Comparison of ENCODE assay signal across 8 mouse cellular contexts in the genomic region with DNA sequence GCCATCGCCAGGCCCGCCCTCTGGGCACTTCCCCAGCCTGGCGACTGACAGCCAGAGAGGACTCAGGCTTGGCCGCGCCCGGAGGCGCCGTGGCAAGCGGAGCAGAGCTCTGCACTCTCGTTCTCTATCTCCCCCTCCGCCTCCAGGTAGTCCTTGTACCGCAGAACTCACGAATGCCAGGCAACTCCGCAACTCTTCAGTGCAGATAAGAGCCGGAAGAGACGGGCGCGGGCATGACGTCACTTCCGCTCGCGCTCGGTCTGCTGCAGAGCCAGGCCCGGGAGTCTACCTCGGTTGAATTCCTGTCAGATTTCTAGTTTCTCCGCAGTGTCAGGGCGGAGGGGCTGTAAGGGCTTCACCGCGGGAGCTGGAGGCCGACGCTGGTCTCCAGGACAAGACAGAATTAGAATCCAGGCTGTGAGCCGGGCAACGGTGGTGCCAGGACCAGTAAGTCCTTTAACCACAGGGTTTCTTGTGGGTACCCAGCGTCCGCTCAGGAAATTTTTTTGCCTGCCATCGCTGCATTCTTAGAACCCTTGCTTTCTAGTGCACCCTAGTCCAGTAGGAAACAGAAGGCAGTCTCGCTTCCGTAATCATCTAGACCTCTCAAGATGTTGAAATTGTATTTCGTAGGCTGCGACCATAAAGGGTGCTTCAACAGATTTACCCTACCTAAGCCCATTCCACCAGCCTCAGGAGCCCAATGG. TPM values are rescaled to one million over a fixed set of nuclear protein-coding genes. Genes with fewer than 3 reads are reported as not detected.
DNase-seq lines count a peak whose midpoint lies in the region; ATAC-seq and TF ChIP-seq lines count a peak whose summit lies in the region.

A gene (minus strand): TSS at position 220 of the 707 bp plus-strand sequence.

- H3K4me2 ChIP-seq in forebrain, embryonic 11.5 days (ENCODE audit: low read depth, low read length, severe bottlenecking), result peak within 1 kb of the TSS; percentile 81
- peak within 1 kb of the TSS; percentile 87 for H3K4me2 ChIP-seq in heart, postnatal 0 days (ENCODE audit: low read depth, low read length)
- H3K4me2 ChIP-seq in liver, embryonic 16.5 days (ENCODE audit: low read depth, low read length), result peak within 1 kb of the TSS; percentile 83
- H3K4me2 ChIP-seq in neural tube, embryonic 13.5 days, result peak within 1 kb of the TSS; percentile 80

- peak; percentile 97 for ATAC-seq in forebrain, embryonic 11.5 days (replicated peaks; ENCODE audit: low FRiP score)
- peak; percentile 95 for ATAC-seq in heart, postnatal 0 days (ENCODE audit: insufficient read depth, low read depth)
- peak; percentile 97 for ATAC-seq in liver, embryonic 16.5 days (ENCODE audit: low read depth)
- ATAC-seq in neural tube, embryonic 13.5 days (ENCODE audit: low read depth), result peak; percentile 97

- H3K9ac ChIP-seq in forebrain, embryonic 11.5 days (ENCODE audit: low read length), result peak within 1 kb of the TSS; percentile 87
- H3K9ac ChIP-seq in heart, postnatal 0 days (replicated peaks; ENCODE audit: low read depth, low read length), result peak within 1 kb of the TSS; percentile 75
- H3K9ac ChIP-seq in liver, embryonic 16.5 days (ENCODE audit: low read depth, low read length), result peak within 1 kb of the TSS; percentile 87
- H3K9ac ChIP-seq in neural tube, embryonic 13.5 days, result peak within 1 kb of the TSS; percentile 92

- WGBS in forebrain, embryonic 11.5 days, result 1% methylated on average over 40 of the region's 40 CpGs
- WGBS in heart, postnatal 0 days, result under 1% methylated on average over 40 of the region's 40 CpGs
- WGBS in liver, embryonic 16.5 days (ENCODE audit: insufficient replicate concordance), result under 1% methylated on average over 40 of the region's 40 CpGs
- WGBS in neural tube, embryonic 13.5 days, result 1% methylated on average over 40 of the region's 40 CpGs

- H3K4me3 ChIP-seq in forebrain, embryonic 11.5 days (ENCODE audit: low read depth, low read length), result peak within 1 kb of the TSS; percentile 92
- peak within 1 kb of the TSS; percentile 71 for H3K4me3 ChIP-seq in heart, postnatal 0 days (ENCODE audit: low read depth, low read length)
- H3K4me3 ChIP-seq in liver, embryonic 16.5 days (ENCODE audit: low read depth, low read length), result peak within 1 kb of the TSS; percentile 85
- peak within 1 kb of the TSS; percentile 90 for H3K4me3 ChIP-seq in neural tube, embryonic 13.5 days
- H3K4me3 ChIP-seq in testis, adult 2 months (ENCODE audit: control insufficient read depth, low read depth, low read length), result peak within 1 kb of the TSS; percentile 98

- TF ChIP-seq EP300 in heart, postnatal 0 days (IDR thresholded peaks at IDR 0.05; ENCODE audit: low read depth), result no peak

- peaks cover 2% of the 10 kb centered on the region; the same call in 1 of the 2 replicates for H3K4me1 ChIP-seq in forebrain, embryonic 11.5 days (replicated peaks; ENCODE audit: control insufficient read depth, insufficient read depth, low read length)
- H3K4me1 ChIP-seq in heart, postnatal 0 days (ENCODE audit: control insufficient read depth, insufficient read depth), result peaks cover 4% of the 10 kb centered on the region
- peaks cover 7% of the 10 kb centered on the region for H3K4me1 ChIP-seq in liver, embryonic 16.5 days (ENCODE audit: control insufficient read depth, low read depth, low read length)
- peaks cover 40% of the 10 kb centered on the region for H3K4me1 ChIP-seq in neural tube, embryonic 13.5 days (replicated peaks)
- H3K4me1 ChIP-seq in testis, adult 2 months (ENCODE audit: control insufficient read depth, insufficient read depth, low read length), result no peaks in the 10 kb centered on the region

- H3K27me3 ChIP-seq in forebrain, embryonic 11.5 days (ENCODE audit: control insufficient read depth, insufficient read depth, low read length), result no peaks in the 10 kb centered on the region
- no peaks in the 10 kb centered on the region for H3K27me3 ChIP-seq in heart, postnatal 0 days (ENCODE audit: control insufficient read depth, insufficient read depth, low read length)
- H3K27me3 ChIP-seq in liver, embryonic 16.5 days (ENCODE audit: control insufficient read depth, insufficient read depth, low read depth, low read length), result no peaks in the 10 kb centered on the region
- H3K27me3 ChIP-seq in neural tube, embryonic 13.5 days, result no peaks in the 10 kb centered on the region
- H3K27me3 ChIP-seq in testis, adult 2 months (ENCODE audit: control insufficient read depth, insufficient read depth, low read length), result no peaks in the 10 kb centered on the region

- H3K27ac ChIP-seq in forebrain, embryonic 11.5 days (ENCODE audit: low read depth, low read length), result peak within 1 kb of the TSS; percentile 91
- H3K27ac ChIP-seq in heart, postnatal 0 days (ENCODE audit: low read depth), result peak within 1 kb of the TSS; percentile 91
- H3K27ac ChIP-seq in liver, embryonic 16.5 days (ENCODE audit: low read length), result peak within 1 kb of the TSS; percentile 99
- peak within 1 kb of the TSS; percentile 97 for H3K27ac ChIP-seq in neural tube, embryonic 13.5 days (replicated peaks)
- peak within 1 kb of the TSS; percentile 94 for H3K27ac ChIP-seq in testis, adult 2 months (ENCODE audit: control insufficient read depth, insufficient read depth, low read depth, low read length)

- TF ChIP-seq CTCF in heart, postnatal 0 days (IDR thresholded peaks at IDR 0.05; ENCODE audit: low read depth), result no peak
- no peak for TF ChIP-seq CTCF in testis, adult 2 months (IDR thresholded peaks at IDR 0.05; ENCODE audit: control insufficient read depth, insufficient read depth, insufficient replicate concordance, low read depth, low read length)

- no peaks in the 10 kb centered on the region for H3K9me3 ChIP-seq in forebrain, embryonic 11.5 days (ENCODE audit: control insufficient read depth, low read length)
- H3K9me3 ChIP-seq in heart, postnatal 0 days (replicated peaks; ENCODE audit: control insufficient read depth, low read length), result no peaks in the 10 kb centered on the region
- H3K9me3 ChIP-seq in liver, embryonic 16.5 days (replicated peaks; ENCODE audit: control insufficient read depth, low read length), result no peaks in the 10 kb centered on the region
- no peaks in the 10 kb centered on the region for H3K9me3 ChIP-seq in neural tube, embryonic 13.5 days

- TF ChIP-seq POLR2A in testis, adult 2 months (IDR thresholded peaks at IDR 0.05; ENCODE audit: control insufficient read depth, low read depth, low read length), result peak; percentile 93

- peaks cover 4% of the 10 kb centered on the region; the same call in 1 of the 2 replicates for H3K36me3 ChIP-seq in forebrain, embryonic 11.5 days (ENCODE audit: control insufficient read depth, insufficient read depth, low read length)
- peaks cover 10% of the 10 kb centered on the region for H3K36me3 ChIP-seq in heart, postnatal 0 days (replicated peaks; ENCODE audit: control insufficient read depth, insufficient read depth, low read length)
- peaks cover 1% of the 10 kb centered on the region for H3K36me3 ChIP-seq in liver, embryonic 16.5 days (ENCODE audit: control insufficient read depth, insufficient read depth)
- peaks cover 25% of the 10 kb centered on the region for H3K36me3 ChIP-seq in neural tube, embryonic 13.5 days
- H3K36me3 ChIP-seq in testis, adult 2 months (ENCODE audit: control insufficient read depth, insufficient read depth, low read length), result no peaks in the 10 kb centered on the region

- peak; percentile 81 to 84 for DNase-seq in CD8-positive naive resting alpha-beta T cell, adult 2 months (ENCODE audit: low read depth in 2 of 2, low spot score in 2 of 2)
- DNase-seq in c-Kit-positive CD71-negative TER-119-negative erythroid progenitor cells, embryonic 14.5 days (ENCODE audit: low read depth), result peak; percentile 83
- DNase-seq in forebrain, embryonic 11.5 days (ENCODE audit: low spot score), result peak; percentile 94
- peak; percentile 92 for DNase-seq in heart, postnatal 0 days (ENCODE audit: low spot score)
- DNase-seq in kidney, postnatal 4 days, result peak; percentile 86 to 92

RNA-seq across cellular contexts. Expression of the gene that starts here (rescaled TPM):
- 29.1 and 35.4 TPM in 2 replicates for polyA plus RNA-seq in forebrain, embryonic 11.5 days (2014; fragmentation: Nextera tagmentation; extraction: Ambion mirVana)
- total RNA-seq in heart, postnatal 0 days (2014; rRNA removed; ENCODE audit: low replicate concordance), result 10.4 and 13.7 TPM in 2 replicates
- 7.9 and 9.0 TPM in 2 replicates for polyA plus RNA-seq in heart, postnatal 0 days (2015; fragmentation: Nextera tagmentation; extraction: Ambion mirVana)
- polyA plus RNA-seq in liver, embryonic 16.5 days (2015; fragmentation: Nextera tagmentation; extraction: Ambion mirVana), result 6.4 and 8.4 TPM in 2 replicates
- polyA plus RNA-seq in neural tube, embryonic 13.5 days (2015; fragmentation: Nextera tagmentation; extraction: Ambion mirVana), result 29.3 and 30.4 TPM in 2 replicates
- 8.8 and 9.4 TPM in 2 replicates for polyA plus RNA-seq in testis, adult 2 months (2012; rRNA removed)

Comparison
In these comparisons a context has a peak if more than half of its experiments do, and no peak if none do; other contexts are left out.
1. Peak in every context shown above with its lines: DNase-seq, ATAC-seq, H3K4me3 ChIP-seq and H3K27ac ChIP-seq.